Mouse (Mus musculus): ENCODE data around the gene Kif11.

The Kif11 gene

GRCm38 (mm10) chr19:37375755-37376615 is at the start of gene Kif11:
TSS of gene Kif11 (plus strand) at chr19:37376403.
- peak; percentile 98 for DNase-seq (ENCODE audit: low spot score)

- no peak for DNase-seq (ENCODE audit: low spot score)
Measured at GRCm38 (mm10) chr19:37327216-37327615, 49.0 kb upstream of the Kif11 start.

- no peak for DNase-seq (ENCODE audit: low spot score)
Measured at GRCm38 (mm10) chr19:37332726-37333125, 43.5 kb upstream of the Kif11 start.

GRCm38 (mm10) chr19:37333357-37333756 is 42.8 kb upstream of the Kif11 start:
- DNase-seq (ENCODE audit: low spot score): no peak

- DNase-seq (ENCODE audit: low spot score): no peak
Measured at GRCm38 (mm10) chr19:37335392-37335791, 40.8 kb upstream of the Kif11 start.

GRCm38 (mm10) chr19:37337752-37338151 is 38.5 kb upstream of the Kif11 start, which contains the start of gene Ide:
TSS of gene Ide (minus strand) at chr19:37337852.
- DNase-seq (ENCODE audit: low spot score): no peak

- DNase-seq (ENCODE audit: low spot score): no peak
Measured at GRCm38 (mm10) chr19:37340495-37340894, 35.7 kb upstream of the Kif11 start.

- DNase-seq (ENCODE audit: low spot score): no peak
Measured at GRCm38 (mm10) chr19:37340931-37341330, 35.3 kb upstream of the Kif11 start.

GRCm38 (mm10) chr19:37343899-37344298 is 32.3 kb upstream of the Kif11 start:
- DNase-seq (ENCODE audit: low spot score): no peak

GRCm38 (mm10) chr19:37346258-37346657 is 29.9 kb upstream of the Kif11 start:
- DNase-seq (ENCODE audit: low spot score): no peak

GRCm38 (mm10) chr19:37348331-37348730 is 27.9 kb upstream of the Kif11 start:
- no peak for DNase-seq (ENCODE audit: low spot score)

- DNase-seq (ENCODE audit: low spot score): no peak
Measured at GRCm38 (mm10) chr19:37348952-37349351, 27.3 kb upstream of the Kif11 start.

- DNase-seq (ENCODE audit: low spot score): no peak
Measured at GRCm38 (mm10) chr19:37352756-37353155, 23.4 kb upstream of the Kif11 start.

GRCm38 (mm10) chr19:37353331-37353730 is 22.9 kb upstream of the Kif11 start:
- DNase-seq (ENCODE audit: low spot score): peak; percentile 79

- no peak for DNase-seq (ENCODE audit: low spot score)
Measured at GRCm38 (mm10) chr19:37360044-37360443, 16.2 kb upstream of the Kif11 start.

- DNase-seq (ENCODE audit: low spot score): no peak
Measured at GRCm38 (mm10) chr19:37362545-37362944, 13.7 kb upstream of the Kif11 start.

GRCm38 (mm10) chr19:37363128-37363939 is 12.9 kb upstream of the Kif11 start:
- DNase-seq (ENCODE audit: low spot score): no peak

GRCm38 (mm10) chr19:37368990-37369389 is 7.2 kb upstream of the Kif11 start:
- DNase-seq (ENCODE audit: low spot score): no peak

GRCm38 (mm10) chr19:37369921-37370320 is 6.3 kb upstream of the Kif11 start:
- DNase-seq (ENCODE audit: low spot score): no peak

GRCm38 (mm10) chr19:37370356-37370755 is 5.8 kb upstream of the Kif11 start:
- DNase-seq (ENCODE audit: low spot score): no peak

GRCm38 (mm10) chr19:37374941-37375754 is 1.1 kb upstream of the Kif11 start:
- no peak for DNase-seq (ENCODE audit: low spot score)

GRCm38 (mm10) chr19:37376841-37377240 is 638 bp downstream of the Kif11 start:
- no peak for DNase-seq (ENCODE audit: low spot score)
